Mouse (Mus musculus) stomach, embryonic 14.5 days (tissue): Measurements from ENCODE around the gene Ppp2r3c. TPM values are rescaled to one million over a fixed set of nuclear protein-coding genes. Genes with fewer than 3 reads are reported as not detected.
"Not testable (repeated sequence)": the region's sequence is repeated elsewhere in the genome, so short reads cannot be mapped to it uniquely, and the experiment has no call there.

ENCODE experiments used
- ATAC-seq: fragments of 200-750 bp; cut with Nextera tagmentation; 2 replicates; pipeline ENCODE4 v1.8.0; 2017; ENCODE audit warnings: low read depth, moderate TSS enrichment; ENCODE audit not compliant: insufficient number of reproducible peaks, insufficient read depth, low FRiP score
- H3K27ac ChIP-seq: fragments of 300-500 bp; sonication (generic); 2 replicates; pipeline ENCODE4 v1.5.1; 2014; ENCODE audit warnings: mild to moderate bottlenecking, low read length, moderate library complexity, mixed read lengths
- H3K27me3 ChIP-seq: fragments of 300-500 bp; sonication (generic); 2 replicates; pipeline ENCODE4 v1.6.1; 2014; ENCODE audit warnings: low read length, control low read depth, mixed read lengths; ENCODE audit not compliant: control insufficient read depth, insufficient read depth
- H3K36me3 ChIP-seq: fragments of 300-500 bp; sonication (generic); 2 replicates; pipeline ENCODE4 v1.6.1; 2014; ENCODE audit warnings: mild to moderate bottlenecking, control low read depth, low read length, moderate library complexity, mixed read lengths; ENCODE audit not compliant: control insufficient read depth, insufficient read depth
- H3K4me1 ChIP-seq: fragments of 300-500 bp; sonication (generic); 2 replicates; pipeline ENCODE4 v1.6.1; 2014; ENCODE audit warnings: low read length, control low read depth, mixed read lengths; ENCODE audit not compliant: control insufficient read depth, insufficient read depth
- H3K4me2 ChIP-seq: fragments of 300-500 bp; sonication (generic); replicated peaks from 2 replicates; pipeline ENCODE4 v1.6.1; 2014; ENCODE audit warnings: low read depth, low read length, control low read depth
- H3K4me3 ChIP-seq: fragments of 300-500 bp; sonication (generic); 2 replicates; pipeline ENCODE4 v1.5.1; 2014; ENCODE audit warnings: low read depth, low read length, control low read depth
- H3K9ac ChIP-seq: fragments of 300-500 bp; sonication (generic); replicated peaks from 2 replicates; pipeline ENCODE4 v1.6.1; 2014; ENCODE audit warnings: low read depth, mild to moderate bottlenecking, control low read depth, low read length, moderate library complexity, mixed read lengths
- H3K9me3 ChIP-seq: fragments of 300-500 bp; sonication (generic); 2 replicates; pipeline ENCODE4 v1.6.1; 2016; ENCODE audit warnings: low read depth, low read length, control low read depth; ENCODE audit not compliant: control insufficient read depth
- WGBS: fragments of 180-500 bp; shearing (Covaris S2); extraction: QIAGEN DNeasy Blood & Tissue Kit; methylation state at CpG from one replicate; pipeline ENCODE4 v1.1.7; 2014; 5-methylcytosine and 5-hydroxymethylcytosine counted together
- polyA plus RNA-seq: library from polyadenylated mRNA; unstranded; fragments of >200 nt; fragmentation: Nextera tagmentation; extraction: Ambion mirVana; gene quantifications from 2 replicates; pipeline ENCODE4 v1.2.1, GENCODE M21; 2014

Gene Ppp2r3c
- polyA plus RNA-seq: 13.5 and 17.0 TPM in 2 replicates

GRCm38 (mm10) chr12:55302485-55303441 lies at the start of gene Ppp2r3c:
Gene Ppp2r3c, minus strand, starts transcription at chr12:55302998.
- peak within 1 kb of the TSS; percentile 90 for H3K27ac ChIP-seq
- peak within 1 kb of the TSS; percentile 59 for H3K4me3 ChIP-seq
- peak within 1 kb of the TSS; percentile 71 for H3K9ac ChIP-seq
- WGBS: under 1% methylated on average over 55 of the region's 55 CpGs
- peak within 1 kb of the TSS; percentile 61 for H3K4me2 ChIP-seq
- H3K27me3 ChIP-seq: no peaks in the 10 kb centered on the region
- ATAC-seq: peak; percentile 96
- H3K4me1 ChIP-seq: peaks cover 5% of the 10 kb centered on the region
- H3K36me3 ChIP-seq: peaks cover 6% of the 10 kb centered on the region
- no peaks in the 10 kb centered on the region for H3K9me3 ChIP-seq

- no peak overlapping the region for H3K9ac ChIP-seq
- no peaks in the 10 kb centered on the region for H3K27me3 ChIP-seq
- no peak overlapping the region for H3K4me3 ChIP-seq
- H3K36me3 ChIP-seq: no peaks in the 10 kb centered on the region
- ATAC-seq: no peak
- peaks cover 10% of the 10 kb centered on the region for H3K4me1 ChIP-seq
- H3K4me2 ChIP-seq: no peak overlapping the region
- no peak overlapping the region for H3K27ac ChIP-seq
- H3K9me3 ChIP-seq: no peaks in the 10 kb centered on the region
- 72% methylated on average over 13 of the region's 13 CpGs for WGBS
Observed at GRCm38 (mm10) chr12:55344583-55344982, 41.8 kb upstream of the Ppp2r3c start.

- Histone ChIP-seq H3K4me2 (no peak overlapping the region), H3K9ac (no peak overlapping the region), H3K27me3 (no peaks in the 10 kb centered on the region), H3K36me3 (no peaks in the 10 kb centered on the region), H3K9me3 (no peaks in the 10 kb centered on the region), H3K4me1 (peaks cover 10% of the 10 kb centered on the region), H3K27ac (peak overlapping the region; percentile 27; the same call in 1 of the 2 replicates), H3K4me3 (no peak overlapping the region)
- no peak for ATAC-seq
- WGBS: 78% methylated on average over 11 of the region's 11 CpGs
Observed at GRCm38 (mm10) chr12:55343998-55344397, 41.2 kb upstream of the Ppp2r3c start.

- 65% methylated on average over 1 of the region's 1 CpGs for WGBS
- H3K9me3 ChIP-seq, H3K4me3 ChIP-seq, H3K27me3 ChIP-seq, H3K36me3 ChIP-seq, H3K27ac ChIP-seq, H3K9ac ChIP-seq, ATAC-seq, H3K4me2 ChIP-seq: not testable (repeated sequence)
- H3K4me1 ChIP-seq: peaks cover 10% of the 10 kb centered on the region
Observed at GRCm38 (mm10) chr12:55343045-55343444, 40.2 kb upstream of the Ppp2r3c start.

GRCm38 (mm10) chr12:55338490-55338889 lies 35.7 kb upstream of the Ppp2r3c start:
- H3K4me1 ChIP-seq, ATAC-seq, H3K27ac ChIP-seq, H3K4me3 ChIP-seq, H3K4me2 ChIP-seq, H3K27me3 ChIP-seq, H3K36me3 ChIP-seq, H3K9me3 ChIP-seq, H3K9ac ChIP-seq: not testable (repeated sequence)
- 92% methylated on average over 1 of the region's 2 CpGs for WGBS

- Histone ChIP-seq H3K36me3 (no peaks in the 10 kb centered on the region), H3K4me3 (no peak overlapping the region), H3K4me2 (no peak overlapping the region), H3K9me3 (no peaks in the 10 kb centered on the region), H3K27me3 (no peaks in the 10 kb centered on the region), H3K27ac (no peak overlapping the region), H3K4me1 (no peaks in the 10 kb centered on the region), H3K9ac (no peak overlapping the region)
- no peak for ATAC-seq
- WGBS: 73% methylated on average over 7 of the region's 7 CpGs
Observed at GRCm38 (mm10) chr12:55333662-55334061, 30.9 kb upstream of the Ppp2r3c start.

GRCm38 (mm10) chr12:55329351-55329750 lies 26.6 kb upstream of the Ppp2r3c start:
- no peak overlapping the region for H3K9ac ChIP-seq
- ATAC-seq: no peak
- no peaks in the 10 kb centered on the region for H3K4me1 ChIP-seq
- no peaks in the 10 kb centered on the region for H3K27me3 ChIP-seq
- no peak overlapping the region for H3K4me2 ChIP-seq
- H3K36me3 ChIP-seq: no peaks in the 10 kb centered on the region
- H3K9me3 ChIP-seq: no peaks in the 10 kb centered on the region
- 90% methylated on average over 7 of the region's 7 CpGs for WGBS
- H3K4me3 ChIP-seq: no peak overlapping the region
- H3K27ac ChIP-seq: no peak overlapping the region

- WGBS: 82% methylated on average over 4 of the region's 4 CpGs
- H3K36me3 ChIP-seq: no peaks in the 10 kb centered on the region
- H3K27me3 ChIP-seq: no peaks in the 10 kb centered on the region
- no peak overlapping the region for H3K4me3 ChIP-seq
- no peaks in the 10 kb centered on the region for H3K9me3 ChIP-seq
- H3K4me1 ChIP-seq: no peaks in the 10 kb centered on the region
- H3K9ac ChIP-seq: no peak overlapping the region
- no peak overlapping the region for H3K27ac ChIP-seq
- no peak overlapping the region for H3K4me2 ChIP-seq
- no peak for ATAC-seq
Observed at GRCm38 (mm10) chr12:55328784-55329183, 26.0 kb upstream of the Ppp2r3c start.
